Mouse (Mus musculus): ENCODE data around the gene Med17.

Gene Med17

DNA sequence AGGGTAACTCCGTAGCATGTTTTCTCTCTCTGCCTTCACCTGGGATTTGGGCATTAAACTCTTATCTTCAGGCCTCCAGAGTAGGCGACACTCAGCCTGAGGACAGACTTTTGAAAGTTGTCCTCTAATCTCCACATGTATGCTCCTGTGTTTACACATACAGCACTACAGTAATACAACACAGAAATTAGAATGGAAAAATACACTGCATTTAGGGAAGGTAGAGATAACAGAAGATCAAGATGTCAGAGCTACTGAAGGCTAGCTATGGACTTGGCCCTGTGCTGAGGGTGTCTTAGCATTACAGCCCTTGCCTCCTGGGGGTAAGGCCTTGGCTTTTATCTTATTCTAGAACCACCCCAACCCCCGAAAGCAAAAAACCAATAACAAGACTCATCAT is 8.7 kb upstream of the Med17 start:
- no peak for DNase-seq (ENCODE audit: low spot score)

DNA sequence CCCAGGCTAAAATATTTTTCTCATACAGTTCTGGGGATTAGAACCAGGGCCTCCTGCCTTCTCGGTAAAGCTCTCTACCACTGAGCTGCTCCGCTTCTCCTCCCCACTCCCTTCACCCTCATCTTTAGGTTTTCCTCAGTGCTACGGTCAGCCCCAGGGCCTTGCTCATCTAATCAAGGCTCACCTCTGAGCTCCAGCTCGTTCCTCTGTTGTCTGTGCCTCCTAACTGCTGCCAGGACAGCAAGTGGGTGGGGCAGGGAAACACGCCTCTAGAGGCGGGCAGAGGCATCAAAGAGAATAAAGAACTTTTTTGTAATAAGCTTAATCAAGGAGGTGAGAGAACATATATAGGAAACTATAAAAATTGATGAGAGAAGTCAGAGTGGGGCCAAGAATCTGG is 8.1 kb upstream of the Med17 start:
- DNase-seq (ENCODE audit: low spot score): no peak

DNA sequence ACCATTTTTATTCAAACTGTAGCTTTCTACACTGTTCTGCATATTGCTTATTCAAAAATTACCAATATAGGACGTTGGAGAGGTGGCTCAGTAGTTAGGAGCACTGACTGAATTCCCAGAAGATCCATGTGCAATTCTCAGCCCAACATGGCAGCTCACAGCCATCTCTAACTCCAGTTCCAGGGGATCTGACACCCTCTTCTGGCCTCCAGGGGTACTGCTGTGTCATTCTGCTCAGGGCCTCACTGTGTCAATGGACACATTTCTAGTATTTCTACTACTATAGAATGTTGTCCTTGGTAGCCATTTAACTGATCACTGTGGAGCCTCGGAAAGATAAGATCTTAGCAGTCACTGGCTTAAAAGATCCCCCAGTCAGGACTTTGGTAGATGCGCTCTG is 5.7 kb upstream of the Med17 start:
- DNase-seq (ENCODE audit: low spot score): no peak

DNA sequence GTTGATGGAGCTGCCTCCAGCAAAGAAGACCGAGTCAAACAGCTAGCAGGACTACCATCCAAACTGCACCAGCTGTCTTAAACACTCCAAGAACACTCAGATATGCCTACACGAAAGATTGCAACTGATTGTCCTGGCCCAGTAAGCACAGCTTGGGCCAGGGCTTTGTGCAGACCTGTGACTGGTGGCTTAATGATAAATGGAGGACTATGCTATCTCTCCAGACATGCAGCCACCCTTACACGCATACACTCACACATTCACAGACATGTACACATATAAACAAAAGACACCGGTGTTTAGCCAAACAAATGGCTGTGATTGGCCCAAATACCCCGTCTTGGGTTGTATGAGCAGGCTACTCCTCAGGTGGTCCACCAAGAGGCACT is 754 bp upstream of the Med17 start:
- DNase-seq (ENCODE audit: low spot score): no peak

DNA sequence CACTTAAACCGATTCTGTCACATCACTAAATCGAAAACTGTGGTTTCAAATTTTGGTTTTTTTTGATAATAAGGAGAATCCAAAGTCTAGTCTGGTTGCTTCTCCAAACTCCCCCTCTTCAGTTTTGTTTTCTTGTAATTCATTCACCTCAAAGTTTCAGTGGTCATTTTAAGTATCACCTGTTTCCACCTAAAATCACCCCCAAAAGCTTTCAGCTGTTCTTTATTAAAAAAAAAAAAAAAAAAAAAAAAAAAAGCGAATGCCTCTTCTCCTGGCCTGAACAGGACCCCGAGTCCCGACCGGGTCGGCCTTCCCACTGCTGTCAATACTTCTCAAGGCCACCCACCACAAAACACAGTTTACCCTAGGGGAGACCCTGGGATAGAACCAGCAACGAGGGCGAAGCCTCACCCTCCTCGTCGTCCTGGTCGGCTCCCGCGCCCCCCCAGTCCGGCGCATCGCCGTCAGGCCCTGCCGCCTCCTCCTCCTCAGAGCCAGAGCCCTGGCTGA is 537 bp downstream of the Med17 start:
- DNase-seq (ENCODE audit: low spot score): no peak

DNA sequence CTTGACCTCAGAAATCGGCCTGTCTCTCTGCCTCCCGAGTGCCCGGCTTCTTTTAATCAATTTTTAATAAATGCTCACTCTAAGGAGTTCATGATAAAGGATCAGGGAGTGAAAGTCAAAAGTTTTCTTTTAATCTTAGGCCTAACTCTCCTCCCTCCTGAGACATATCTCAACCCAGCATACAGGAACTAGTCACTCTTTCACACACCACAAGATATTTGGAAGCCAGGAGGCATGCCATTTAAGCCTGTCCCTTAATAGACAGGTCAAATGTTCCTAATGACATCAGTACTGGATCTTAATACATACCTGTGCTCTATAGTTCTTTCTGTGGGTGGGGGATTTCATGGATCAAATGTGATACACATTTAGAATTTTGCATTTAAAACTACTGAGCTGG is 1.4 kb downstream of the Med17 start:
- no peak for DNase-seq (ENCODE audit: low spot score)

DNA sequence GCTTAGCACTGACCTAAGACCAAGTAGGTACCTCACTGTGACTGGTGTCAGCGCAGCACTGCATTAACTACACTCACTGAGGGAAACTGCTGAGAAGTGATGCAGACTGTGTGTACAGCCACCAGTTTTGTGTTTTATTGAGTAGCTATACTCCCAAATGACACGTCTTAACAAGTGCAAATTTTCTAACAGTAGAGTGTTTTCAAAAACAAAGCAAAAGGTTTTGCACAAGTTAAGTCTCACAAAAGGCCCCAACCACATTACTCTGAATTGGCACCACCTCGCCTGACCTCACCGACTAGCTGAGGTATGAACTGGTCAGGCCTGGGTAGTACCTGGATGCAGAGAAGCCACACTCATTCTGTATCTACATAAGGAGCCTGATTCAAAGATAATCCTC is 2.9 kb downstream of the Med17 start:
- DNase-seq (ENCODE audit: low spot score): no peak

DNA sequence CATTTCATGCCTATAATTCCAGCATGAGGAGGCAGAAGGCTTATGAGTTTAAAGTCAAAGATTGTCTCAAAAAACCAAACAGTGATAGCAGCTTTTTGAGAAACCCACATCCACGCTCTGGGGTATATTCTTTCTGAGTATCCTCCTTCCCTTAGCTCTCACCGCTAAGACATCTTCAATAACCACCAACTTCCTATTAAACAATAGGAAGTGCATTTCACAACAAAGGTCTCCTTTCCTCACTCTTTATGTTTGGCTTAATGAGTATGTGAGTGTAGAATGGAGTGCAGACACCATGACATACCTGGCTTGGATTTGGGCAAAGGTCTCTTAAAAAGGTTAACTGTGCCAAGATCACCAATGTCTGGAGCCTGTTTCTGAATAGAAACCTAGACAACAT is 5.8 kb downstream of the Med17 start:
- no peak for DNase-seq (ENCODE audit: low spot score)

DNA sequence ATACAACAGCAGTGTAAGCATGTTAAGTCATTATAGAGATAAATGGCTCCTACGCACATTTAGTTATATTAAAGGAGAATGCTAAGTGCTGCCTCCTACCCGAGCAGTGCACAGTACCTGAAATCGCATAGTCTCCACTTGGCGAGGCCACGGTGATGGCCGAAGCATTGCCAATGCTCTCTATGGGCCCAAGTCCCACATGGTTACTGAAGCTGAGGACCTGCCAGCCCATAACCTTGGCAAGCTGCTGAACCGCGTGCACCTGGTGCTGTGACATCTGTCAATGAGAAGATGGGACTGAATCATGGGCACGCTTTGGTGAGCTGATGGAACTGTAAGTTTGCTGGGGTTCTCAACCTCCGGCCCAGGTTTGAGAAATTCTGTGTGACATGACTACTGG is 16.2 kb downstream of the Med17 start:
- no peak for DNase-seq (ENCODE audit: low spot score)

DNA sequence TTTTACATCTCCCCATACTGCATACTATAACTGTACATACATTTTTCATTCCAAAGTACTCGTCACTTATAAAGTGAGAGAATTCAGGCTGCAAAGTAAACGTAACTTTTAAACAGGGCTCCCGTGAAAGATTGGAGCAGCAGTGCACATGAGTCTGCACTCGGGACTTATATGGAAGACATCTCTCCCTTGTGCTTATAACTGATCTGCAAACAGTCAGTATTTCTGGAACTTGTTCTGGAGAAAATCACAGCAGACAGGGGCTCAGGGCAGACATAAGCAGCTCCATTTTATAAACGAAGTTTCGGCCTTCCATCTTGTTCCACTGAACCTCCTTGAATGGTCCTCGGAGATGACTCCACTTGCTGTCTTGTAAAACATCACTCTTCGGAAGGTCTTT is 17.8 kb downstream of the Med17 start:
- DNase-seq (ENCODE audit: low spot score): no peak

DNA sequence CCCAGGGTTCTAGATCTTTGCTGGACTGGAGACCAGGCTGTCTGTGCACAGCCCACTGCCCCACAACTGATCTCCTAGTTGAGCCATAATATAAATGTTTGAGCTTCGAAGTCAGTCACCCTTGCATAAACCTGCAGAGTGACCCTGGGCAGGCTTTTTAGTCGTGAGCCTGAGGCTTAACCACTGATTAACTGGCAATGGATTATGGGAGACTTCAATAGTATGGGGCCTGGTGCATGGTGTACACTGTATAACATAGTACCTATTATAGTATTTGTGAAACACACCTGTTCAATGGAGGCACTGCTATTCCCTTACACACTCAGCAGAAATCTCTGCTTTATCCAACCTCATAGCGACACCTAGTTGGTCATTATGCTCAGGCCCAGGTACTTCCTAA is 23.5 kb downstream of the Med17 start:
- DNase-seq (ENCODE audit: low spot score): no peak

DNA sequence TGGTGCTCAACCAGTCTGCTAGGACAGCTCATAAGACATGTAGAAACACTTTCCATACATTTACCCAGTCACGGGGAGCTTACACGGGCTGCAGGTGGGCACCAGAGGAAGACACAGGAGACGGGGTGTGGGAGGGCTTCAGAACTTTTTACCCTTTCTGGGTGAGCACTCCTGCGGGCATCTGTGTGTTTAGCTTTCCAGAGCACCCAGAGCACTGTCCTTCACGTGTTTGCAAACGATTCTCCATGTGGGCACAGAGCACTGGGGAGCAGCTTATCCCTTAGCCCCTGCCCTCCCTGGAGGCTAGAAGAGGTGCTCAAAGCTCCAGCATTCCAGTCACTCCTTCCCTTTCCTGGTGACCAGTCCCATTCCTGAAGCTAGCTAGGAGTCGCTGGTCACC is 25.2 kb downstream of the Med17 start:
- no peak for DNase-seq (ENCODE audit: low spot score)

DNA sequence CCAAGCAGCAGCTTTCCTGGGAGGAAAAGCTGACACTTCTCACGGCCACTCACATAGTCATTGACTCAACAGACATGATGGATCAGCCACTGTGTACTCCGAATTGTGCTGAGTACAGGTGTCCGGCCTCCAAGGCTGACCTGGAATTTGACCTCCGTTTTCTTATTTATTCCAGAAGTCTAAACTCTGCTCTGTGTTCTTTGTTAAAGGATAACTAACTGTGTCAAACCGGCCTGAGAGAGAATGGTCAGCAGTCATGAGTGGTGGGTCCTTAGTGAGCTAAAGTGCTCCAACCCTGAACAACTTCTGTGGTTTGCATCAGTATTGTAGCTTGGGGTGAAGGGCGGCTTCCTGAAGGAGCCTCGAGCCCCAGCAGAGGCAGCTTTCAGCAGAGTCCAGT is 27.5 kb downstream of the Med17 start:
- DNase-seq (ENCODE audit: low spot score): no peak

DNA sequence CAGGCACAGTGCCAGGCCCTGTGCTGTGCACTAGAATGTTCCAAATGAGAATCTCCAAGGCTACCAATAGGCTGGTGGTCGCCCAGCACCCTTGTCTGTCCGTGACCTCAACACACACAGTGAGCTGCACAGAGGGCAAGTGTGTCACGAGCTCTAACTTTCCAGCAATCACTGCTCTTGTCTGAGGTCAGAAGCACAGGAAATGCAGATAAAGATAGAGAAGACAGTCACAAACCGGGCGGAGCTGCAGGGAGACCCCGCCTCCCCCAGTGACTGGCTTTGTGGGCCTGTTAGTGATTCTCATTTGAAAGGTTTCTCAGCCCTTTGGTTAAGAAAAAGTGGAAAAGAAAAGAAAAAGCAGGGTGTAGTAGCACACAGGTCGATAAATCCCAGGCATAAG is 29.4 kb downstream of the Med17 start:
- no peak for DNase-seq (ENCODE audit: low spot score)

DNA sequence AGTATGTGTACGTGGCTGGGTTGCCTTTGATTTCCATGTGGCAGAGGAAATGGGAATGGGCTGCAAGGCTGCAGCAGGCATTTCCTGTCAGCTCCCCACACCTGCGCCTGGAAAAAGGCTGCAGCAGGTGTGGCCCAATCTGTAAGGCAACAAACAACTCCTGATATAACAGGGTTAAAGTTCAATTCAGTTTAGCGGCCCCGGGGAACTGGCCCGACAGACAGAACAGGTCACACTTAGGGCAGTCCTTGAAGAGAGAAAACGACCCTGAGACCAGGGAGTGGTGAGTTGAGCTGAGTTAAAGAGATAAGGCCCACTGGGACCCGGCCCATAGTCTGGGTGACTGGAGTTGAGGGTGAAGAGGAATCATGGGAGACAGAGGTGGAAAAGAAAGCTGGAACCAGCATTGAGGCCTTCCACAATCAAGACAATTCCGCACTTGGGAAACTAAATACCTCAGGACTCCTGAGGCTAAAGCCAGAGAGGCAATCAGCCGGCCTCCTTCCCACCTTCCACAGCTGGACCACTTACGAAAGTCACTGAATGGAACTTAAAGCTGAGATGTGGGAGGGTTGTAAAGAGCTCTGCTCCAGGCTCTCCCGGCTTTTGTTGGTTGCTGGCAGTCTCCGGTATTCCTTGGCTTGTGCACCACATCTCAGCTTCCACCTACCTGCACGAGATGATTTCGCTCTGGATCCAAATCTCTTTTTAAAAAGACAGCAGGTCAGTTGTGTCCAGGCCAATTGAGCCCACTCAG is 34.2 kb downstream of the Med17 start:
- no peak for DNase-seq (ENCODE audit: low spot score)

DNA sequence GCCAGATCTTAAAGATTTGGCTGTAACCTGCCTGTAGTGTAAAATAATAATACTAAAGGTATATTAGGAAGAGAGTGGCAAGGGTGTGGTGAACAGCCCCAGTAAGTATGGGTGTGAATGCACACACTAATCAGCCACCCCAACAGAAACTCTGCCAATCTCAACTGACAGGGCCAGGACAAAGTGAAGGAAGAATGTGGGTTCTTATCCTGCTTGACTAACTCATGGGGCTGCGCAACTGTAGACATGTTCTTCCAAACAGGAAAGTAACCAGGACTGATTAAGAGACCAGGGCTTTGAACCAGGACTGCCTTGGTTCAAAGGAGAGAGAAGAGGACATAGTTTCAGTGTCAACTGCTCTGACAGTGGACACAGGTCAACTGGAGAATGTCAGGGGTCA is 37.6 kb downstream of the Med17 start:
- DNase-seq (ENCODE audit: low spot score): no peak

DNA sequence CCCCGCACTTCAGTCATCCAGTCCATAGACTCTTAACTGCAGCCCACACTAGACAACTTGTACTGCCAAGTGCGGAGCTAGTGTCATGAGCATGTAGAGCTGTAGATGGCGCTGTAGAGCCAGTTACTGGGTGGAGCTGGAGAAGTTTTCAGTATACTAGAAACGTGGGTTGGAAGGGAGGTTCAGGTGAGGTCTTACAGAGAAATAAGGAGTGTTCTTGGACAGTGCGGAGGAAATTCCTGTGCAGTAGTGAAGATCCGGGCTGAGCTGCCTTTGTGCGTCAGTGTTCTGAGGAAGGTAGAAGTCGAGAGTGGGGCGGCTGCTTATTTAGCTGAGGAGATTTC is 38.2 kb downstream of the Med17 start:
- DNase-seq (ENCODE audit: low spot score): peak; percentile 16

DNA sequence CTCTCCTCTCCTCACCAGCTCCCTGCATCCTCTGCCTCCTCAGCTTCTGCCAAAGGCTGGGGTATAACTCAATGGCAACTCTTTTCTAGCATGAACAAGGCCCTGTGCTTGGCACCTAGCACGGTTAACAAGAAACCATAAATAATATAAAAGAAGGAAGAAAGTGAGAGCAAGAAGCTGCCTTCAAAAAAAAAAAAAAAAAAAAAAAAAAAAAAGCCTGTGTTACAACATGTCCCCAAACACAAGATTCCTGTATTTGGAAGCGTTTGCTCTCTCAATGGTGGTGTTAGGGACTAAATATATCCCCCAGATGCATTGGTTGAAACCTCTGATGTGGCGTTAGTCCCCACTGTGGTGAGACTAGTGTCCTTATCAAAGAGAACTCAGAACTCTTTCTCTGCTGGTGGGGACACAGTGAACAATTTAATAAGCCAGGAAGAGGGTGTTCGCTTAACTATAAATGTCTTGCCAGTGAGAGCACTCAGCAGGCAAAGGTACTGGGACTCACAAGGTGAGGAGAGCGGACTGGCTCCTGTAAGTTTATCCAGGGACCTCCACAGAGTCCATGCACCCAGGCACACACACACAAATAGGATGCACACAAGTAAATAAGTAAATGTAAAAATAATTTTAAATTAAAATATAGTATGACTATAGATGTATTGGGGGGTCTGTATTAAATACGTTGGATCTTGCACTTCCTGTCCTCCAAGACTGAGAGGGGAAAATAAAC is 38.7 kb downstream of the Med17 start:
- no peak for DNase-seq (ENCODE audit: low spot score)

DNA sequence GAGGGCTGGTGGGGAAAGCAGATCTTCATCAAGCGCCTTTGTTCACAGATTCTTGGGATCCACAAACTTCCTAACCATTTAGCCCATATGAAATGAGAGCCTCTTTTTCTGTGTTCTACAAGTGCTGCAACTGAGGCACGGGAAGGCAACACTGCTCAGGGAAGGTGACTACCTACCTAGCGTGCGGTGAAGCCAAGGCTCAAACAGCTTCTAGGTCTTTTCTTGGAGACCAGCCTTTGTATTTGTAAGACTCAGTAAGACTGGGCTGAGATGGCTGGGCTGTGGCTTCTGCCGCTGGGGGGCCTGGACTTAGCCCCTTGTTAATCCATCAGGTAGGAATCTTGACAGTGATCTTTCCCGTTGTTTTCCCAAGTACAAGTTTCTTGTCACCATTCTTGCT is 39.7 kb downstream of the Med17 start:
- DNase-seq (ENCODE audit: low spot score): no peak

DNA sequence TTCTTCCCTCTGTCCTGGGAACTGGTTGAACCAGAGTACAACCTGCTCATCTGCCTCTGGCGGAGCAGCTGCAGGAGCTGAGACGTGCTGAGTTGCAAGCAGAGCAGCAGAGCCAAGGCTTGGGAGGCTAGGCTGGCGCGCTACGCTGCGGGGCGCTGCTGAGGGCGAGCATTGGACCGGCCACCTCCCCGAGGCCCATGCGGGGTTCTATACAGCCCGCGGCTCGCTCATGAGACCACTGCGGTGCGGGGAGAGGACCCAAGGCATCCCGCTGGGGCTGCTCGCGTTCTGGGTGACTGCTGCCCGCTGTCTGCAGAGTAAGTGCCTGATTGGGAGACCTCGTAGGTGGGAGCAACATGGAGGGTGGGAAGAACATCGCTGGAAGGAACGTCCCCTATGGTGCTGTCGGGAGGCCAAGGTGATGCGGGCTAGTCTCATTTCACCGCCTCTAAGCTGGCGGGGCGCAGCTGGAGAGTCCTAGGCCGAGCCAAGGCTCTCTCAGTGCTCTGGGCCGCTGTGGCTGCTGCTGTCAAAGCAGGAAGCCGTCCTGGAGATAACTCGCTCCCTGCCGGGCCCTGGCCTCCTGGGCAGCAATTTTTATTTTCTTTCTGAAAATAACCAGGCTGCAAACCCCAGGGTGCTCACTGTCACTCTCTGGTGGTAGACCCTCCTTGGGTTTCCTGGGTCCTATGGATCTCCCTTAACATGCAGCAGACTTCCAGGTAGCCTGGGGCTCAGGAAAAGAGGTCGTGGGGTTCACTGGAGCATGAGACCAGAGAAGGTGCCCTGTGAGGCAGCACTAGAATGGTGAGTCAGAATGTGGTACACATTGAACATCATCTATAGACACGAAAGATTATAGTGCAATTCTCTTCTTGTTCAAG is 40.4 kb downstream of the Med17 start, which contains the start of gene Vstm5:
Vstm5 (plus strand) TSS at position 4 of the 884 bp plus-strand sequence.
- no peak for DNase-seq (ENCODE audit: low spot score)

DNA sequence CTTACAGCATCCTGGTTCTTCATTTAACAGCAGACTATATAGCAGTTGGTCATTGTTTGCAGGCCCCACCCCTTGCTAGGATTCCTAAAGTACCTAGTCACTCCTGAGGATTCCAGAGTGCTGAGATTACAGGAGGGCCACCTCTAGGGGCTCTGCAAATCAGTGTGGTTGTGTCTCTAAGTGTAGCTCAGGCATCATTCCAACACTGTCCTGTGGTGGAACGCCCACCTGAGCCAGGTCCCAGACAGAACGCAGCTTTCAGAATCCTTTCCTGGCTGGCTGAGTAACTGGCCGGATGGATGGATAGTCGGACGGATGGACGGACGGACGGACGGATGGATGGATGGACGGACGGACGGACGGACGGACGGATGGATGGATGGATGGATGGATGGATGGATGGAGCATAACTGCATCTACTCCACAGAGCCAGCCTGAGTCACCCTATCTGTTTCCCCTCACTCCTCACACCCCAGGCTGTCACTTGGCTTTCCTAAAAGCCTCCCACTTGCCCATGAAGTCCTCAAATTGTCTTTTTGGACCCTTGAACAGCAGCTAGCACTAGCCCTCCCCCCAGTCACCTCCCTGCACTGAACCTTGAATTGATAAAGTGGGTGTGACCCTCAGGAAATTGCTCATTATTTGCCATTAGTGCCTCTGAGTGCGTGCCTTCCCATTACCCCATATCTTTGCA is 41.3 kb downstream of the Med17 start:
- DNase-seq (ENCODE audit: low spot score): no peak

All from adipocyte (in vitro differentiated cells).